In genomic region chr12:100282025-100282885, GRCm38 (mm10) we compare ENCODE assay signal across 8 mouse cellular contexts.
DNase-seq lines count a peak whose midpoint lies in the region; ATAC-seq and TF ChIP-seq lines count a peak whose summit lies in the region.

No protein-coding gene starts in this region.

- no peak overlapping the region for H3K4me3 ChIP-seq in heart, adult 2 months
- H3K4me3 ChIP-seq in brown adipose tissue, adult 24 weeks (ENCODE audit: insufficient read depth, low read depth, low read length) = no peak overlapping the region
- H3K4me3 ChIP-seq in heart, embryonic 14.5 days (ENCODE audit: control insufficient read depth in 1 of 2, insufficient read depth in 1 of 2, low read depth in 1 of 2, low read length in 2 of 2) = no peak overlapping the region
- no peak overlapping the region for H3K4me3 ChIP-seq in limb, embryonic 14.5 days (replicated peaks; ENCODE audit: low read length)
- H3K4me3 ChIP-seq in midbrain, postnatal 0 days (ENCODE audit: low read depth, low read length) = no peak overlapping the region

- 0 out of 2 replicates have a peak, but pooled peaks have one; percentile 45 for TF ChIP-seq EP300 in heart, adult 2 months (IDR thresholded peaks at IDR 0.05; ENCODE audit: insufficient read depth, low read depth, low read length)

- H3K27ac ChIP-seq in heart, adult 2 months = peak overlapping the region; percentile 65
- peak overlapping the region; percentile 59 for H3K27ac ChIP-seq in brown adipose tissue, adult 24 weeks (replicated peaks; ENCODE audit: low read depth, low read length)
- peak overlapping the region; percentile 14 to 55; a peak in 3 of 4 replicates for H3K27ac ChIP-seq in heart, embryonic 14.5 days (replicated peaks in 1 of 2; ENCODE audit: control insufficient read depth in 1 of 2, insufficient read depth in 1 of 2, low read depth in 2 of 2, low read length in 2 of 2)
- H3K27ac ChIP-seq in limb, embryonic 14.5 days (replicated peaks; ENCODE audit: low read depth, low read length) = peak overlapping the region; percentile 83
- H3K27ac ChIP-seq in midbrain, postnatal 0 days (ENCODE audit: low read depth, low read length) = peak overlapping the region; percentile 60

- H3K36me3 ChIP-seq in heart, adult 2 months (ENCODE audit: control insufficient read depth, insufficient read depth, low read length) = no peaks in the 10 kb centered on the region
- H3K36me3 ChIP-seq in heart, embryonic 14.5 days (ENCODE audit: control insufficient read depth, insufficient read depth, low read length) = no peaks in the 10 kb centered on the region
- no peaks in the 10 kb centered on the region for H3K36me3 ChIP-seq in limb, embryonic 14.5 days (ENCODE audit: control insufficient read depth, insufficient read depth, low read length)
- no peaks in the 10 kb centered on the region for H3K36me3 ChIP-seq in midbrain, postnatal 0 days (ENCODE audit: insufficient read depth, low read length)

- ATAC-seq in heart, embryonic 14.5 days (ENCODE audit: insufficient number of reproducible peaks, insufficient read depth, low FRiP score, low read depth) = peak; percentile 58
- peak; percentile 82 for ATAC-seq in limb, embryonic 14.5 days (ENCODE audit: low FRiP score, low read depth)
- peak; percentile 83 for ATAC-seq in midbrain, postnatal 0 days (ENCODE audit: low FRiP score)

- intact Hi-C loops in heart, adult 2 months (cut with DNase I) = no loop called here

- TF ChIP-seq CTCF in heart, adult 2 months (IDR thresholded peaks at IDR 0.05) = peak; percentile 34
- TF ChIP-seq CTCF in midbrain, postnatal 0 days (IDR thresholded peaks at IDR 0.05) = no peak

- H3K27me3 ChIP-seq in heart, adult 2 months (ENCODE audit: control insufficient read depth, insufficient read depth, low read length) = no peaks in the 10 kb centered on the region
- H3K27me3 ChIP-seq in heart, embryonic 14.5 days (ENCODE audit: control insufficient read depth, insufficient read depth, low read length) = no peaks in the 10 kb centered on the region
- H3K27me3 ChIP-seq in limb, embryonic 14.5 days (ENCODE audit: control insufficient read depth, insufficient read depth, low read length) = no peaks in the 10 kb centered on the region
- no peaks in the 10 kb centered on the region for H3K27me3 ChIP-seq in midbrain, postnatal 0 days (ENCODE audit: insufficient read depth, low read length)

- H3K9ac ChIP-seq in heart, adult 2 months (ENCODE audit: low read depth, low read length) = no peak overlapping the region
- H3K9ac ChIP-seq in heart, embryonic 14.5 days (ENCODE audit: low read length) = no peak overlapping the region
- no peak overlapping the region for H3K9ac ChIP-seq in limb, embryonic 14.5 days (ENCODE audit: low read depth, low read length, severe bottlenecking)
- H3K9ac ChIP-seq in midbrain, postnatal 0 days (replicated peaks; ENCODE audit: low read length, poor library complexity, severe bottlenecking) = no peak overlapping the region

- H3K79me2 ChIP-seq in heart, adult 2 months (replicated peaks; ENCODE audit: control insufficient read depth, insufficient read depth, low read length) = no peaks in the 10 kb centered on the region

- no peak for TF ChIP-seq POLR2A in heart, adult 2 months (IDR thresholded peaks at IDR 0.05; ENCODE audit: insufficient read depth, low read depth, low read length)
- no peak for TF ChIP-seq POLR2A in limb, embryonic 14.5 days (IDR thresholded peaks at IDR 0.05; ENCODE audit: borderline replicate concordance, extremely low read depth, insufficient read depth, insufficient read length)

- no peak overlapping the region for H3K4me2 ChIP-seq in heart, embryonic 14.5 days (ENCODE audit: low read length)
- H3K4me2 ChIP-seq in limb, embryonic 14.5 days (replicated peaks; ENCODE audit: low read depth, low read length, severe bottlenecking) = no peak overlapping the region
- H3K4me2 ChIP-seq in midbrain, postnatal 0 days (ENCODE audit: low read depth, low read length, poor library complexity, severe bottlenecking) = no peak overlapping the region

- no peaks in the 10 kb centered on the region for H3K9me3 ChIP-seq in heart, embryonic 14.5 days (ENCODE audit: control insufficient read depth, low read length)
- no peaks in the 10 kb centered on the region for H3K9me3 ChIP-seq in limb, embryonic 14.5 days (ENCODE audit: control insufficient read depth, low read length)
- no peaks in the 10 kb centered on the region for H3K9me3 ChIP-seq in midbrain, postnatal 0 days (ENCODE audit: low read length)

- H3K4me1 ChIP-seq in heart, adult 2 months (ENCODE audit: control insufficient read depth, insufficient read depth, low read length) = peaks cover 24% of the 10 kb centered on the region
- H3K4me1 ChIP-seq in brown adipose tissue, adult 24 weeks (ENCODE audit: control insufficient read depth, insufficient read depth, insufficient read length, low read length) = peaks cover 42% of the 10 kb centered on the region
- H3K4me1 ChIP-seq in heart, embryonic 14.5 days (ENCODE audit: control insufficient read depth in 2 of 2, insufficient read depth in 2 of 2, low read length in 2 of 2) = peaks cover 12 to 14% of the 10 kb centered on the region in 2 experiments
- H3K4me1 ChIP-seq in limb, embryonic 14.5 days (ENCODE audit: control insufficient read depth, insufficient read depth, low read length) = peaks cover 24% of the 10 kb centered on the region
- peaks cover 6% of the 10 kb centered on the region; the same call in 1 of the 2 replicates for H3K4me1 ChIP-seq in midbrain, postnatal 0 days (ENCODE audit: insufficient read depth, low read length)

- WGBS in heart, adult 2 months = 58% methylated on average over 8 of the region's 8 CpGs
- 56% methylated on average over 8 of the region's 8 CpGs for WGBS in heart, embryonic 14.5 days
- 48% methylated on average over 8 of the region's 8 CpGs for WGBS in limb, embryonic 14.5 days
- WGBS in midbrain, postnatal 0 days = 47% methylated on average over 8 of the region's 8 CpGs

- DNase-seq in heart, adult 2 months = peak in 1 of 2 experiments; percentile 66
- DNase-seq in heart, adult 8-10 months (ENCODE audit: low spot score) = no peak
- DNase-seq in limb, embryonic 14.5 days (ENCODE audit: low spot score) = peak; percentile 64
- peak; percentile 70 for DNase-seq in midbrain, postnatal 0 days (ENCODE audit: low spot score)
- no peak for DNase-seq in gastrocnemius, postnatal 25 days
- no peak for DNase-seq in cerebellum, adult 11-12 months

Comparison
In these comparisons a context has a peak if more than half of its experiments do, and no peak if none do; other contexts are left out.
1. DNase-seq: peak in limb, embryonic 14.5 days (single experiment) and midbrain, postnatal 0 days (single experiment); none in heart, adult 8-10 months (single experiment), gastrocnemius, postnatal 25 days (single experiment) and cerebellum, adult 11-12 months (single experiment).
2. Peak in every context shown above with its lines, with median percentiles within 50 percentile points of each other: H3K27ac ChIP-seq and ATAC-seq.